Mouse (Mus musculus) lung, embryonic 14.5 days (tissue): ENCODE data around the gene Krt24. TPM values are rescaled to one million over a fixed set of nuclear protein-coding genes. Genes with fewer than 3 reads are reported as not detected.
"Not testable (repeated sequence)": the region's sequence is repeated elsewhere in the genome, so short reads cannot be mapped to it uniquely, and the experiment has no call there.

ENCODE experiments used
- ATAC-seq: fragments of 200-750 bp; cut with Nextera tagmentation; 2 replicates; pipeline ENCODE4 v1.8.0; 2017; ENCODE audit warnings: mild to moderate bottlenecking, moderate TSS enrichment, moderate library complexity; ENCODE audit not compliant: insufficient read depth
- DNase-seq: peaks from one replicate; pipeline ENCODE4 v3.0.0-alpha.2; 2015
- H3K27ac ChIP-seq: fragments of 300-500 bp; sonication (generic); 2 replicates; pipeline ENCODE4 v1.5.1; 2014; ENCODE audit warnings: low read depth, mild to moderate bottlenecking, moderate library complexity
- H3K27me3 ChIP-seq: fragments of 300-500 bp; sonication (generic); 2 replicates; pipeline ENCODE4 v1.6.1; 2014; ENCODE audit warnings: low read length, control low read depth; ENCODE audit not compliant: insufficient read depth
- H3K36me3 ChIP-seq: fragments of 300-500 bp; sonication (generic); 2 replicates; pipeline ENCODE4 v1.6.1; 2014; ENCODE audit warnings: control low read depth; ENCODE audit not compliant: insufficient read depth
- H3K4me1 ChIP-seq: fragments of 300-500 bp; sonication (generic); 2 replicates; pipeline ENCODE4 v1.6.1; 2014; ENCODE audit warnings: antibody characterized with exemption, control low read depth; ENCODE audit not compliant: insufficient read depth
- H3K4me2 ChIP-seq: fragments of 300-500 bp; sonication (generic); 2 replicates; pipeline ENCODE4 v1.6.1; 2014; ENCODE audit warnings: mild to moderate bottlenecking
- H3K4me3 ChIP-seq: fragments of 300-500 bp; sonication (generic); 2 replicates; pipeline ENCODE4 v1.5.1; 2014; ENCODE audit warnings: low read depth, low read length
- H3K9ac ChIP-seq: fragments of 300-500 bp; sonication (generic); 2 replicates; pipeline ENCODE4 v1.6.1; 2014
- H3K9me3 ChIP-seq: fragments of 300-500 bp; sonication (generic); 2 replicates; pipeline ENCODE4 v1.6.1; 2016; ENCODE audit warnings: low read depth, low read length, control low read depth
- CTCF ChIP-seq: IDR thresholded peaks from 2 replicates; pipeline ENCODE4 v1.5.1; 2016; ENCODE audit warnings: antibody characterized with exemption, low read depth
- WGBS: fragments of 180-500 bp; shearing (Covaris S2); extraction: QIAGEN DNeasy Blood & Tissue Kit; methylation state at CpG from one replicate; pipeline ENCODE4 v1.1.7; 2014; 5-methylcytosine and 5-hydroxymethylcytosine counted together
- polyA plus RNA-seq: library from polyadenylated mRNA; unstranded; fragments of >200 nt; fragmentation: Nextera tagmentation; extraction: Ambion mirVana; gene quantifications from 2 replicates; pipeline ENCODE4 v1.2.1, GENCODE M21; 2014

The Krt24 gene
- polyA plus RNA-seq, 1 experiment from 2014 or later, result not detected

GRCm38 (mm10) chr11:99255316-99255715 is 29.7 kb downstream of the Krt24 start:
- Histone ChIP-seq H3K36me3 (no peaks in the 10 kb centered on the region), H3K4me1 (no peaks in the 10 kb centered on the region), H3K4me3 (no peak overlapping the region), H3K4me2 (no peak overlapping the region), H3K27ac (no peak overlapping the region), H3K9ac (no peak overlapping the region), H3K9me3 (no peaks in the 10 kb centered on the region), H3K27me3 (no peaks in the 10 kb centered on the region)
- TF ChIP-seq CTCF, result no peak
- DNase-seq (no peak), ATAC-seq (no peak)
- 90% methylated on average over 8 of the region's 8 CpGs for WGBS

GRCm38 (mm10) chr11:99253893-99254292 is 31.2 kb downstream of the Krt24 start:
- Histone ChIP-seq H3K27me3 (no peaks in the 10 kb centered on the region), H3K9ac (no peak overlapping the region), H3K4me1 (no peaks in the 10 kb centered on the region), H3K4me2 (no peak overlapping the region), H3K9me3 (no peaks in the 10 kb centered on the region), H3K4me3 (no peak overlapping the region), H3K27ac (no peak overlapping the region), H3K36me3 (no peaks in the 10 kb centered on the region)
- ATAC-seq, result no peak
- WGBS, result 47% methylated on average over 2 of the region's 2 CpGs
- DNase-seq, result no peak
- TF ChIP-seq CTCF, result no peak; the same call in 1 of the 2 replicates

- no peak for TF ChIP-seq CTCF
- H3K4me1 ChIP-seq, result no peaks in the 10 kb centered on the region
- H3K27ac ChIP-seq, result no peak overlapping the region
- no peaks in the 10 kb centered on the region for H3K36me3 ChIP-seq
- WGBS, result 70% methylated on average over 8 of the region's 8 CpGs
- no peak for DNase-seq
- no peaks in the 10 kb centered on the region for H3K27me3 ChIP-seq
- no peaks in the 10 kb centered on the region for H3K9me3 ChIP-seq
- H3K9ac ChIP-seq, result no peak overlapping the region
- ATAC-seq, result no peak
- no peak overlapping the region for H3K4me2 ChIP-seq
- no peak overlapping the region for H3K4me3 ChIP-seq
Measured at GRCm38 (mm10) chr11:99252671-99253070, 32.4 kb downstream of the Krt24 start.

- H3K4me2 ChIP-seq, result no peak overlapping the region
- no peak for ATAC-seq
- no peak overlapping the region for H3K4me3 ChIP-seq
- 39% methylated on average over 3 of the region's 3 CpGs for WGBS
- no peak for TF ChIP-seq CTCF
- H3K9me3 ChIP-seq, result no peaks in the 10 kb centered on the region
- no peaks in the 10 kb centered on the region for H3K36me3 ChIP-seq
- no peak for DNase-seq
- H3K27me3 ChIP-seq, result no peaks in the 10 kb centered on the region
- no peak overlapping the region for H3K9ac ChIP-seq
- H3K27ac ChIP-seq, result no peak overlapping the region
- no peaks in the 10 kb centered on the region for H3K4me1 ChIP-seq
Measured at GRCm38 (mm10) chr11:99250666-99251065, 34.4 kb downstream of the Krt24 start.

GRCm38 (mm10) chr11:99250241-99250640 is 34.8 kb downstream of the Krt24 start:
- Histone ChIP-seq H3K9me3 (no peaks in the 10 kb centered on the region), H3K4me1 (no peaks in the 10 kb centered on the region), H3K36me3 (no peaks in the 10 kb centered on the region), H3K4me3 (no peak overlapping the region), H3K4me2 (no peak overlapping the region), H3K27me3 (no peaks in the 10 kb centered on the region), H3K27ac (no peak overlapping the region), H3K9ac (no peak overlapping the region)
- DNase-seq (no peak), ATAC-seq (no peak)
- TF ChIP-seq CTCF, result no peak
- WGBS, result 38% methylated on average over 5 of the region's 5 CpGs

- Histone ChIP-seq H3K9ac (no peak overlapping the region), H3K27me3 (no peaks in the 10 kb centered on the region), H3K4me3 (no peak overlapping the region), H3K27ac (no peak overlapping the region), H3K9me3 (no peaks in the 10 kb centered on the region), H3K36me3 (no peaks in the 10 kb centered on the region), H3K4me1 (no peaks in the 10 kb centered on the region), H3K4me2 (no peak overlapping the region)
- no peak for ATAC-seq
- DNase-seq, result no peak
- 59% methylated on average over 4 of the region's 4 CpGs for WGBS
- TF ChIP-seq CTCF, result peak; percentile 56
Measured at GRCm38 (mm10) chr11:99249115-99249514, 35.9 kb downstream of the Krt24 start.

- H3K27me3 ChIP-seq, result no peaks in the 10 kb centered on the region
- no peak overlapping the region for H3K4me3 ChIP-seq
- no peak overlapping the region for H3K27ac ChIP-seq
- DNase-seq, result no peak
- 93% methylated on average over 4 of the region's 4 CpGs for WGBS
- H3K9ac ChIP-seq, result no peak overlapping the region
- no peak overlapping the region for H3K4me2 ChIP-seq
- H3K4me1 ChIP-seq, result no peaks in the 10 kb centered on the region
- no peak for ATAC-seq
- H3K36me3 ChIP-seq, result no peaks in the 10 kb centered on the region
- H3K9me3 ChIP-seq, result no peaks in the 10 kb centered on the region
- TF ChIP-seq CTCF, result no peak
Measured at GRCm38 (mm10) chr11:99247916-99248315, 37.1 kb downstream of the Krt24 start.

- H3K4me3 ChIP-seq, H3K27ac ChIP-seq, H3K4me2 ChIP-seq, DNase-seq, H3K9me3 ChIP-seq, H3K4me1 ChIP-seq, H3K27me3 ChIP-seq, ATAC-seq, H3K36me3 ChIP-seq, H3K9ac ChIP-seq: not testable (repeated sequence)
- WGBS, result 35% methylated on average over 3 of the region's 3 CpGs
Measured at GRCm38 (mm10) chr11:99244519-99244918, 40.5 kb downstream of the Krt24 start.
